Mouse (Mus musculus) C2C12 (cell line): Measurements from ENCODE around the gene Stk10. TPM values are rescaled to one million over a fixed set of nuclear protein-coding genes. Genes with fewer than 3 reads are reported as not detected.

ENCODE experiments used
- H3K27me3 ChIP-seq: one replicate; pipeline ENCODE4 v1.6.1; 2011; ENCODE audit not compliant: control insufficient read depth, insufficient read depth, insufficient read length
- H3K36me3 ChIP-seq: one replicate; pipeline ENCODE4 v1.6.1; 2011; ENCODE audit not compliant: control insufficient read depth, insufficient read depth
- H3K4me3 ChIP-seq: one replicate; pipeline ENCODE4 v1.5.1; 2011; ENCODE audit warnings: mild to moderate bottlenecking, control low read depth; ENCODE audit not compliant: poor library complexity, insufficient read depth, severe bottlenecking
- H3K79me2 ChIP-seq: one replicate; pipeline ENCODE4 v1.6.1; 2011; ENCODE audit not compliant: control insufficient read depth, insufficient read depth
- H3K79me3 ChIP-seq: one replicate; pipeline ENCODE4 v1.6.1; 2011; ENCODE audit warnings: low read depth, control low read depth
- H3ac ChIP-seq: one replicate; pipeline ENCODE3; 2011; ENCODE audit warnings: low read depth; ENCODE audit not compliant: control insufficient read depth, insufficient read length
- CEBPB ChIP-seq: IDR thresholded peaks from one replicate; pipeline ENCODE4 v1.6.1; 2011; ENCODE audit warnings: low read depth, mild to moderate bottlenecking, control low read depth, moderate library complexity
- CTCF ChIP-seq: IDR thresholded peaks from one replicate; pipeline ENCODE4 v1.5.1; 2011; ENCODE audit not compliant: control insufficient read depth, insufficient read depth, insufficient read length
- FOSL1 ChIP-seq: IDR thresholded peaks from one replicate; pipeline ENCODE4 v1.8.0; 2011; ENCODE audit warnings: mild to moderate bottlenecking, low read length; ENCODE audit not compliant: poor library complexity, insufficient read depth, severe bottlenecking
- MAX ChIP-seq: IDR thresholded peaks from one replicate; pipeline ENCODE4 v1.6.1; 2011; ENCODE audit warnings: mild to moderate bottlenecking, control low read depth
- MYOD1 ChIP-seq: IDR thresholded peaks from one replicate; pipeline ENCODE4 v1.6.1; 2011; ENCODE audit warnings: low read depth; ENCODE audit not compliant: control insufficient read depth, insufficient read length
- MYOG ChIP-seq: IDR thresholded peaks from one replicate; pipeline ENCODE4 v1.6.1; 2011; ENCODE audit not compliant: control insufficient read depth, insufficient read length; ENCODE audit errors: extremely low read depth
- USF1 ChIP-seq: IDR thresholded peaks from one replicate; pipeline ENCODE4 v1.6.1; 2011; ENCODE audit warnings: low read depth, mild to moderate bottlenecking, control low read depth, moderate library complexity
- polyA plus RNA-seq: library from polyadenylated mRNA; unstranded; fragments of >200 nt; fragmentation: generic; extraction: Trizol; gene quantifications from one replicate; pipeline ENCODE4 v1.2.1, GENCODE M21; 2012; ENCODE audit warnings: missing spikeins

Gene Stk10
- polyA plus RNA-seq, 1 experiment, result 8.2 TPM

GRCm38 (mm10) chr11:32536954-32537353 lies 3.8 kb downstream of the Stk10 start:
- H3K79me2 ChIP-seq, result peaks cover 85% of the 10 kb centered on the region
- H3K4me3 ChIP-seq, result no peak overlapping the region
- no peaks in the 10 kb centered on the region for H3K27me3 ChIP-seq
- TF ChIP-seq MAX (no peak), MYOG (no peak), FOSL1 (no peak), CTCF (no peak), CEBPB (no peak), MYOD1 (no peak)
- peaks cover 68% of the 10 kb centered on the region for H3K79me3 ChIP-seq
- H3K36me3 ChIP-seq, result no peaks in the 10 kb centered on the region
- H3ac ChIP-seq, result no peak overlapping the region

GRCm38 (mm10) chr11:32538435-32538834 lies 5.3 kb downstream of the Stk10 start:
- no peak for TF ChIP-seq MYOD1
- no peak for TF ChIP-seq USF1
- TF ChIP-seq MAX, result no peak
- TF ChIP-seq MYOG, result no peak
- no peak for TF ChIP-seq CTCF
- TF ChIP-seq CEBPB, result no peak
- no peak for TF ChIP-seq FOSL1
- H3ac ChIP-seq, result no peak overlapping the region

GRCm38 (mm10) chr11:32538846-32539245 lies 5.7 kb downstream of the Stk10 start:
- TF ChIP-seq FOSL1 (no peak), MYOG (no peak), USF1 (no peak), MAX (no peak), MYOD1 (no peak), CTCF (no peak), CEBPB (no peak)
- no peaks in the 10 kb centered on the region for H3K27me3 ChIP-seq
- H3ac ChIP-seq, result no peak overlapping the region
- peaks cover 100% of the 10 kb centered on the region for H3K79me2 ChIP-seq
- no peak overlapping the region for H3K4me3 ChIP-seq
- peaks cover 2% of the 10 kb centered on the region for H3K36me3 ChIP-seq
- peaks cover 72% of the 10 kb centered on the region for H3K79me3 ChIP-seq

More at GRCm38 (mm10) chr11:32538435-32538834, 5.3 kb downstream of the Stk10 start:
- Histone ChIP-seq H3K79me3 (peaks cover 70% of the 10 kb centered on the region), H3K79me2 (peaks cover 100% of the 10 kb centered on the region), H3K27me3 (no peaks in the 10 kb centered on the region), H3K4me3 (no peak overlapping the region), H3K36me3 (no peaks in the 10 kb centered on the region)

GRCm38 (mm10) chr11:32539717-32540116 lies 6.6 kb downstream of the Stk10 start:
- H3K79me3 ChIP-seq, result peaks cover 68% of the 10 kb centered on the region
- no peak overlapping the region for H3ac ChIP-seq
- TF ChIP-seq FOSL1 (no peak), MAX (no peak), USF1 (no peak), CTCF (no peak), CEBPB (no peak), MYOG (no peak)
- H3K79me2 ChIP-seq, result peaks cover 100% of the 10 kb centered on the region
- H3K27me3 ChIP-seq, result no peaks in the 10 kb centered on the region
- peaks cover 8% of the 10 kb centered on the region for H3K36me3 ChIP-seq
- no peak overlapping the region for H3K4me3 ChIP-seq

GRCm38 (mm10) chr11:32540463-32540862 lies 7.4 kb downstream of the Stk10 start:
- Histone ChIP-seq H3K27me3 (no peaks in the 10 kb centered on the region), H3K36me3 (peaks cover 8% of the 10 kb centered on the region)

GRCm38 (mm10) chr11:32542181-32542580 lies 9.1 kb downstream of the Stk10 start:
- peaks cover 88% of the 10 kb centered on the region for H3K79me2 ChIP-seq
- TF ChIP-seq CTCF (no peak), MAX (no peak), USF1 (no peak), CEBPB (no peak), FOSL1 (no peak), MYOD1 (no peak), MYOG (no peak)
- H3K36me3 ChIP-seq, result peaks cover 8% of the 10 kb centered on the region
- H3K4me3 ChIP-seq, result no peak overlapping the region
- H3ac ChIP-seq, result no peak overlapping the region
- H3K79me3 ChIP-seq, result peaks cover 45% of the 10 kb centered on the region
- no peaks in the 10 kb centered on the region for H3K27me3 ChIP-seq

More at GRCm38 (mm10) chr11:32540463-32540862, 7.4 kb downstream of the Stk10 start:
- Histone ChIP-seq H3K4me3 (no peak overlapping the region), H3K79me3 (peaks cover 61% of the 10 kb centered on the region), H3K79me2 (peaks cover 93% of the 10 kb centered on the region), H3ac (no peak overlapping the region)
- TF ChIP-seq FOSL1, result no peak
- no peak for TF ChIP-seq USF1
- TF ChIP-seq CTCF, result no peak
- TF ChIP-seq MYOD1, result no peak
- no peak for TF ChIP-seq MAX
- TF ChIP-seq MYOG, result no peak
- no peak for TF ChIP-seq CEBPB
